Comparison of ENCODE assay signal across 16 mouse cellular contexts in the genomic region with DNA sequence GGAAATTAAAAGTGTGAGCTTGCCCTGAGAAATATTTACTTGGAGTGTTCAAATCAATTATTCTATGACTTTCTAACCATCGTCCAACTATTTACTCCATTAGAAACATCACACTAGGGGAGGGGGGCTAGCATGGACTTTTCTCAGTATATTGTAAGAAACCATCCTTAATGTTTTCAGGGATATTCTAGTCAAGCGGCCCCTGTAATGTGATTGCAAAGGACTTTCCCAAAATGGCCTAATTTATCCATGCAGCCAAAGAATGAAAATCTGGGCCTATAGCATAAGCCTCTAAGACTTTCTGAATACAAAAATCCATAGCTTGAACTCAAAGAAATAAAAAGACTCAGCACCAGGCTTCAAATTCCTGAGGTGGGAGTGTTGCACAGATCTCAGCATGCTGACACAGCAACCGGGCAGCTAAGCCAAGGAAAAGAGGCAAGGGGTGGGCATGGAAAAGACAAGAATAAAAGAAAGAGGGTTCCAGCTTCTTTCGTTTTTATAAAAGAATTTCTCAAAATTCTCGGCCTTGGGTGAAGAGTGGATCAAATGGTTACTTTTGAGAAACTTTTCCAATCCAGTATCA.
DNase-seq lines count a peak whose midpoint lies in the region; ATAC-seq and TF ChIP-seq lines count a peak whose summit lies in the region.
"Had no signal": no experiment of that assay in that cellular context is flagged by ENCODE, and none has a peak within 500 bp of the region (broad histone marks: within the 10 kb centered on the region; RNA-seq: fewer than 3 reads in every experiment).

No protein-coding gene starts in this region.

- H3K4me1 ChIP-seq in forebrain, embryonic 14.5 days (ENCODE audit: control insufficient read depth, insufficient read depth, low read length): peaks cover 3% of the 10 kb centered on the region; the same call in 1 of the 2 replicates
- no peaks in the 10 kb centered on the region for H3K4me1 ChIP-seq in forebrain, postnatal 0 days (ENCODE audit: insufficient read depth)

- H3K4me3 ChIP-seq in forebrain, embryonic 14.5 days (ENCODE audit: low read depth, low read length): no peak overlapping the region
- H3K4me3 ChIP-seq in forebrain, postnatal 0 days (ENCODE audit: low read depth, low read length): no peak overlapping the region
- H3K4me3 ChIP-seq: hindbrain, embryonic 10.5 days had no signal

- WGBS in forebrain, embryonic 14.5 days: 17% methylated on average over 5 of the region's 5 CpGs
- WGBS in forebrain, postnatal 0 days: 25% methylated on average over 5 of the region's 5 CpGs

- no peak overlapping the region for H3K27ac ChIP-seq in forebrain, embryonic 14.5 days (ENCODE audit: low read depth, low read length)
- H3K27ac ChIP-seq in forebrain, postnatal 0 days (ENCODE audit: low read depth, low read length): no peak overlapping the region
- H3K27ac ChIP-seq: hindbrain, embryonic 10.5 days had no signal

- TF ChIP-seq CTCF in forebrain, postnatal 0 days (IDR thresholded peaks at IDR 0.05; ENCODE audit: low read depth): no peak

- H3K4me2 ChIP-seq in forebrain, embryonic 14.5 days (ENCODE audit: low read length): no peak overlapping the region
- no peak overlapping the region for H3K4me2 ChIP-seq in forebrain, postnatal 0 days (ENCODE audit: low read depth)

- peak; percentile 24 for DNase-seq in forebrain, embryonic 14.5 days (ENCODE audit: low spot score)
- DNase-seq in forebrain, postnatal 0 days: no peak
- peak; percentile 40 for DNase-seq in kidney, postnatal 14 days
- no peak for DNase-seq in kidney, postnatal 25 days
- peak; percentile 66 for DNase-seq in 3T3-L1 (ENCODE audit: low read depth, low spot score)
- DNase-seq in embryo, embryonic 10.5 days (ENCODE audit: low spot score): peak; percentile 44
- no peak for DNase-seq in liver
- DNase-seq in neural tube, embryonic 10.5 days (ENCODE audit: extremely low spot score, low spot score): no peak
- DNase-seq: cerebellum, adult 9-10 months; kidney, adult 18-20 months; layer of hippocampus, adult 9-11 months; left cerebral cortex, postnatal 4 days; lung, adult 18-20 months; right cerebral cortex, postnatal 4 days had no signal

- H3K9me3 ChIP-seq in forebrain, embryonic 14.5 days (replicated peaks; ENCODE audit: control insufficient read depth, low read length): no peaks in the 10 kb centered on the region
- no peaks in the 10 kb centered on the region for H3K9me3 ChIP-seq in forebrain, postnatal 0 days (ENCODE audit: low read length)
- H3K9me3 ChIP-seq: hindbrain, embryonic 10.5 days had no signal

- no peak overlapping the region for H3K9ac ChIP-seq in forebrain, embryonic 14.5 days (ENCODE audit: low read length)
- no peak overlapping the region for H3K9ac ChIP-seq in forebrain, postnatal 0 days

- ATAC-seq in forebrain, embryonic 14.5 days: no peak
- no peak for ATAC-seq in forebrain, postnatal 0 days
- ATAC-seq: activated CD4-positive, CD25-positive, alpha-beta regulatory T cell, adult 4 months had no signal

- H3K36me3 ChIP-seq in forebrain, embryonic 14.5 days (ENCODE audit: control insufficient read depth, insufficient read depth, low read length): no peaks in the 10 kb centered on the region
- H3K36me3 ChIP-seq in forebrain, postnatal 0 days (ENCODE audit: insufficient read depth): no peaks in the 10 kb centered on the region
- H3K36me3 ChIP-seq: hindbrain, embryonic 10.5 days had no signal

- no peaks in the 10 kb centered on the region for H3K27me3 ChIP-seq in forebrain, embryonic 14.5 days (replicated peaks; ENCODE audit: control insufficient read depth, insufficient read depth, low read length)
- H3K27me3 ChIP-seq in forebrain, postnatal 0 days (ENCODE audit: insufficient read depth, low read length): no peaks in the 10 kb centered on the region

Comparison
In these comparisons a context has a peak if more than half of its experiments do, and no peak if none do; other contexts are left out.
1. DNase-seq: peak in forebrain, embryonic 14.5 days (single experiment), kidney, postnatal 14 days (single experiment), 3T3-L1 (single experiment) and embryo, embryonic 10.5 days (single experiment); none in forebrain, postnatal 0 days (single experiment), kidney, postnatal 25 days (0 of 2), liver (single experiment) and neural tube, embryonic 10.5 days (single experiment).